Mouse (Mus musculus) left cerebral cortex, postnatal 14 days (tissue): ENCODE results near the gene Hnrnpf. TPM values are rescaled to one million over a fixed set of nuclear protein-coding genes. Genes with fewer than 3 reads are reported as not detected.

Experiments
- DNase-seq, 2 experiments: peaks; one replicate each; pipeline ENCODE4 v3.0.0; 2021 to 2022; ENCODE audit warnings: low spot score in 2 of 2, mixed read lengths in 1 of 2
- intact Hi-C: fragments of 180-260 bp; cut with DNase I; formaldehyde crosslinking; loops from one replicate; pipeline ENCODE4 v1.15.1; 2025
- total RNA-seq, 2 experiments: library from RNA; stranded (reverse); gene quantifications; 2 replicates each; pipeline ENCODE4 v1.2.3; 2021

Hnrnpf gene
- total RNA-seq, 2 experiments from 2014 or later: 123 to 145 TPM

DNA sequence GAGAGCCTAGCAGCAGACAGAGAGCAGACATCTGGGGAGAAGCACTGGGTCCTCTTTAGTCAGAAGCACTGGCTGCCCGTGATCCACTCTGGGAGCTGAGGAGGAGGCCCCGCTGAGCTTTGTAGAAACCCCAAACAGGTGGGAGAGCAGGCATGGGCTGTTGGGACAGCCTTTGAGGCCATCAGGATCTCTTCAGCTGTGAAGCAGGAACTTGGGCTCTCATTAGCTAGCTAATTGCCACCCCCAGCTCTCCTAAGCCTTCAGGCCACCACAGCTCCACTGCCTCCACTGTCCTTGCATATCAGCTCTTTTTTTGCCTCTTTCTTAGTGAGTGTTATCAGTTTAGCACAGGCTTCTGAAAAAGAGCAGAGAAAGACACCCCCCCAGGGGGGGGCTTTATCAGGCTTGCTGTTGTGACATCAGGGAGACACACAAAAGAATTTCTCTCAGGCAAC, 11.5 kb upstream of the Hnrnpf start:
- intact Hi-C loops: no loop called here
- no peak for DNase-seq

DNA sequence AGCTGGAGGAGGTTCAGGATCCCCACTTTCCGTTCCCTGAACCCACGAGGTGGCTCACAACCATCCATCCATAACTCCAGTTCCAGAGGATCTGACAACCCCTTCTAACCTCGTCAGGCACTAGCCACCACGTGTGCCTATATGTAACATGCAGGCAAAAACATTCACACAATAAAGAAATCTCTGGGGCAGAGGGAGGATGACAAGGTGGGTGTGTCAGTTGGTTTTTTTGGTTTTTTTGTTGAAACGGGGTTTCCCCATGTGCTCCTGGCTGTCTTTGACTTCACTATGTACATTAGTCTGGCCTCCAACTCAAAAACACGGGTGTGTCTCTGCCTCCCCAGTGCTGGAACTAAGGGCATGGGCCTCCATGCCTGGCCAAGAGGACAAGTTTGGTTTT, 9.9 kb upstream of the Hnrnpf start:
- intact Hi-C loops: no loop called here
- no peak for DNase-seq

DNA sequence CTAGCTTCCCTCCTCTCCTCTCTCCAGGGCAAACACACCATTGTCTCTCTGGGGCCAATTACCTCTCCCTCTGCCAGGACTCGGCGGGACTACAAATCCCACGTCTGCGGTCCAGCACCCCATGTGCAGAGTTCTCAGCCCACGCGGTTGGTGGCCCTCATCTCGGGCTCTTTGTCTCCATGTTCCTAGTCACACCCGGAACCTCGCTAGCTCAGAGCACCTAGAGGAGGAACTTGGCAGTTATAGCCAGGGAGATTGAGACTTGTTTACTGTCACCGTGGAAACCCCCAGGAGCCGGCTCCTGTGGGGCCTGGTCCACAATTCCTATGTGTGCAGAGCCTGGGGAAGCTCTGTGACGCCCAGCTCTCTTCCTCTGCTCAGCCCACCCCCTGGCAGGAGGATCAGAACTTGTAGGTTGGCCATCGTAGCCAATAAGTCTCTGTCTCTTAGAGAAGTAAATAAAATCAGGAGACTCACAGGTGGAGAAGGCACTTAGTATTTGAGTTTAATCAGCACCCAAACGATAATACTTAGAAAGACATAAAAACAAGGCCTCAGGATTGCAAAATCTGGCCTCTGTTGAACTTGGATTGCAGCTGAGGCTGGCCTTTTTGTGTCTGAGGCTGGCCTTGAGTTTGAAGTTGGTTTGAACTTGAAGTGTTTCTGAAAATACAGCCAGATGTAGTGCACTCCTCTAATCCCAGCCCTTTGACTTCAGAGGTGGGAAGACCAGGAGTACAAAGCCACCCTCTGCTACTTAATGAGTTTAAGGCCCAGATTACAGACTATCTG, 8.6 kb upstream of the Hnrnpf start:
- intact Hi-C loops: no loop called here
- no peak for DNase-seq

DNA sequence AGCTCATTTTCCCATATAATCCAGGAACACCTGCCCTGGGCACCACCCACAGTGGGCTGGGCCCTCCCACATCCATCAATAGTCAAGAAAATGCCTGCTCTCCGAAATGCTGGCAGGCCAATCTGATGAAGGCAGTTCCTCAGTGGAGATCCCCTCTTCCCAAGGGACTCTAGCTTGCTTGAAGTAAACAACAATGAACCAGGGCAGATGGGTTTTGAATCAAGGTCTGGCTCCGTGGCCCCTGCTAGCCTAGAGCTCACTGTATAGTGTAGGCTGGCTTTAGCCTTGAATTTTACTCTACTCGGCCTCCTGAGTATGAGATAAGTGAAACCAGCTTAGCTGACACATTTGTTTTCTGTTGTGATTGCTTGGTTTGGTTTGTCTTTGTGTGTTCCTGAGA, 7.7 kb upstream of the Hnrnpf start:
- intact Hi-C loops: no loop called here
- no peak for DNase-seq

DNA sequence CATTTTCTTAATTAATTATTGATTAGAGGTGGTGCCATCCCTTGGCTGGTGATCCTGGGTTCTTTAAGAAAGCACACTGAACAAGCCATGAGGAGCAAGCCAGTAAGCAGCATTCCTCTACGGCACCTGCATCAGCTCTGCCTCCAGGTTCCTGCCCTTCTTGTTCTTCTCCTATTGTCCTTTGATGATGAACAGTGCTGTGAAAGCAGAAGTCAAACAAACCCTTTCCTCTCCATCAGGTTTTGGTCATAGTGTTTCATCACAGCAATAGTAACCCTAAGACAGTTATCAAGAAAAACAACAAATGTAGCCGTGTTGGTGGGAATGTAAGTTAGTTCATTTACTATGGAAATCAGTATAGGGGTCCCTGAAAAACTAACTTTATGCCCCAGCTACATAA, 6.7 kb upstream of the Hnrnpf start:
- DNase-seq: no peak
- intact Hi-C loops: no loop called here

DNA sequence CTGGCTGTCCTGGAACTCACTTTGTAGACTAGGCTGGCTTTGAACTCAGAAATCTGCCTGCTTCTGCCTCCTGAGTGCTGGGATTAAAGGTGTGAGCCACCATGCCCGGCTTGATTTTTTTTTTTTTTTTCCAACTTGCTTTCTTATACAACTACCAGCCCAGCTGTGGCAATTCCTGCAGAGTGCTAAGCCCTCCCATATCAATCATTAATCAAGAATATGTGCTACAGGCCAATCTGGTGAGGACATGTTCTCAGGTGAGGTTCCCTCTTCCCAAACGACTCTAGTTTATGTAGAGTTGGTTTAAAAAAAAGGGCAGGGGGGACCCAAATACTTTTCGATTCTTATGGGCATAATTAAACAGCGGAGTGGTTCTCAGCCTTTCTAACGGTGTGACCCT, 2.3 kb upstream of the Hnrnpf start:
- intact Hi-C loops: no loop called here
- DNase-seq: no peak

DNA sequence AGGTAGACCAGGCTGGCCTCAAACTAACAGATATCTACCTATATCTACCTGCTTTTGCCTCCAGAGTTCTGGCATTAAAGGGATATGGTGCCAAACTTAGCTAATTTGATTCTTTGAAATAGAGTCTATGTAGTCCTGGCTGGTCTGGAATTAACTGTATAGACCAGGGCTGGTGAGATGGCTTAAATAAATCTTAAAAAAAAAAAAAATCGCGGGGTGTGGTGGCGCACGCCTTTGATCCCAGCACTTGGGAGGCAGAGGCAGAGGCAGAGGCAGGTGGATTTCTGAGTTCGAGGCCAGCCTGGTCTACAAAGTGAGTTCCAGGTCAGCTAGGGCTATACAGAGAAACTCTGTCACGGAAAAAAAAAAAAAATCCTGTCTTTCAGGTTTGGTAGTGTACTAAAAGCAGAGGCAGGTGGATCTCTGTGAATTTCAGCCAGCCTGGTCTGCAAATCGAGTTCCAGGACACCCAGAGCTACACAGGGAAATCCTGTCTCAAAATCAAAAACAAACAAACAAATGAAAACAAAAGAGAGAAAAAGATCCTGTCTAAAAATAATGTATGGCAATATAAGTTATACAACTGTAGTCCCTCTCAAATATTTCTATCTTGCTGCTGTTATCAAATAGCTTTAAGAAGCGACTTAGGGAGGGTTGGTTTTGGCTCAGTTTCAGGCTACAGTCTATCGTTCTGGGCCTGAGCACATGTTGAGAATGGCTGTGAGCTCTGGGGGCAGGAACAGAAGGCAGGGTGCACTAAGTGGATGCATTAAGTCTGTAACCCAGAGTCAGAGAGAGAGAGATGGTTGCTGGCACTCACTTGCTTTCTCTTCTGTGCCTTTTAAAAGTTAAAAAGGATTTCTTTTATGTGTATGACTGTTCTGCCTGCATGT, 1.6 kb downstream of the Hnrnpf start:
- no peak for DNase-seq

DNA sequence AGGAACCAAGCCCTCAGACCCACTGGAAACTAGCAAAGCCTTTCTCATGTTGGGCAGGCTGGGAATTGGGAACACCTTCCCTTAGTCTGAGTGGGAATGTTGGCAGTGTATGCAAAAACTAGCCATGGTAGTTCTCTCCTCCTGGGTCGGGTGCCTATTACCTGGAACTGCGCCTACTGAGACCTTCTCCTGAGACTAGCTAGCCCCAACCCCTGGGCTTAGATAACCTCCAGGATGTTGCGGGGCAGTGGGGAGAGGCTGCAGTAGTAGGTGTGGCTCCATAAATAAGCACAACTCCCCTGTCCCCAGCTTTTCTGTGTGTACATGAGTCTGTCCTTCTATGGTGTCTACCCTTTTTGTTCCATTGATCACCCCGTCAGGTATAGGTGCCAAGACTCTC, 2.4 kb downstream of the Hnrnpf start:
- no peak for DNase-seq
- intact Hi-C loops: no loop called here

More for the DNA sequence above, 1.6 kb downstream of the Hnrnpf start:
- intact Hi-C loops: no loop called here

DNA sequence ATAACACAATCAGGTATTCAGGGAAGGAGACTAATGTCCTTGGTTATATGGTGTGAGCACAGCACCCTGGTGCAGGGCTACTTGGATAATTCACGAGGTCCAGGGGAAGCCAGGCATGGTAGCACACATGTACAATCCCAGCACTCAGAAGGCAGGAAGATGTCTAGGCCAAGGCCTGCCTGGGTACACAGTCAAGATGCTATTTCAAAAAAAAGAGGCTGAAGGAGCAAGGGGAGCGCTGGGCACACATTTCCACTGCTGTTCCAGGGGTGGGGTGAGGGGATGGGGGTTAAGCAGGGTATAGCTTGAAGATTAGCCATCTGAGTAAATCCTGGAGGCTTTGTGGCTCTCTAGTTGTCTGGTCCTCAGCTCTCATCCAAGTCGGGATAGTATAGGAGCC, 3.7 kb downstream of the Hnrnpf start:
- intact Hi-C loops: no loop called here
- no peak for DNase-seq

DNA sequence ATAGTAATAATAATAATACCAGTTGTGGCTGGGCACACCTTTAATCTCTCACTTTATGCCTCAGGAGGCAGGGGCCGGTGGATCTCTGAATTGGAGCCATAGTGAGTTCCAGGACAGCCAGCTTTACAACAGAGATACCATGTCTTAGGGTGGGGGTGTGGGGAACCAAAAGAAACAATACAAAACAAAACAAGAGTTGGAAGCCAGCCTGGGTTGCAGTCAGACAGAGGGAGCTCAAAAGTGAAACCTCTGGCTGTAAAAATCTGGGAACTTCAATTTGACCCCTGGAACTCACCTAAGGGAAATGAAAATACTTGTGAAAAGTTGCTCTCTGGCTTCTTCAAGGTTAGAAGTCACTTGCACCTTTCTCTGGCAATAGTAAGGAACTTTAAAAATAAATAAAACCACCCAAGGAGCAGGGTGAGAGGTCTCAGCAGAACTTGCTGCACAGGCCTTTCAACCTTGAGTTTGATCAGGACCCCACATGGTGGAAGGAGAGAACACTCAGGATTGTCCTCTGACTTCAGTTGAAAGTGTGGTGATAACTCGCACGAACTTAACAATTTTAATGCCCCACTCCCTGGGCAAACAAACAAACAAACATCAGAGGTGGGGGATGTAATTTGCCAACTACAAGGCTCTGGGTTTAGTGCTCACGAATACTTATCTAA, 5.3 kb downstream of the Hnrnpf start:
- intact Hi-C loops: no loop called here
- no peak for DNase-seq

DNA sequence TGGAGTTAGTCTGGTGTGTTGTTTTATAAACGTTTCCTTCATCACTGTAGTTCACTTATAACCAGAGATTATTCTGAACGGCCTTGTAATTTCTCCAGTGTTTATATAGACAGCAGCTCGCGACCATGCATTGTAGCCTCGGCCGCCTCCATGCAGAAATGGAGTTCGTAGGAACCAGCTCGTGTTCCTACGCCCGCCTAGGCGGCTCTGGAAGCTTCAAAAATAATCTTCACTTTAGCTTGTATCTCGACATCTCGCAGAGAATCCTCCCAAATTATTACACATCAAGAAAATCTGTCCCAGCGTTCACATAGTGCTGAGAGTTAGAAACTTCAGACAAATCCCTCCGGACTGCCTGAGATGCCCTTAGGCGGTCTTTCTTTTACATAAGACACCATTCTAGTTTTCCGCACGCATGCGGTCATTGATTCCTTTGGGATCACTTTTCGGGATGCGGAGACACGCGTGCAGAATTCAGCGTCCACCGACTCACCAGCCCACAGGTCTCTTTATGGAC, 5.9 kb downstream of the Hnrnpf start:
- peak; percentile 43 to 59 for DNase-seq
- intact Hi-C loops: loop anchor here (2.0 kb wide), 1 partner anchor 27 kb away; no protein-coding TSS in a partner anchor

DNA sequence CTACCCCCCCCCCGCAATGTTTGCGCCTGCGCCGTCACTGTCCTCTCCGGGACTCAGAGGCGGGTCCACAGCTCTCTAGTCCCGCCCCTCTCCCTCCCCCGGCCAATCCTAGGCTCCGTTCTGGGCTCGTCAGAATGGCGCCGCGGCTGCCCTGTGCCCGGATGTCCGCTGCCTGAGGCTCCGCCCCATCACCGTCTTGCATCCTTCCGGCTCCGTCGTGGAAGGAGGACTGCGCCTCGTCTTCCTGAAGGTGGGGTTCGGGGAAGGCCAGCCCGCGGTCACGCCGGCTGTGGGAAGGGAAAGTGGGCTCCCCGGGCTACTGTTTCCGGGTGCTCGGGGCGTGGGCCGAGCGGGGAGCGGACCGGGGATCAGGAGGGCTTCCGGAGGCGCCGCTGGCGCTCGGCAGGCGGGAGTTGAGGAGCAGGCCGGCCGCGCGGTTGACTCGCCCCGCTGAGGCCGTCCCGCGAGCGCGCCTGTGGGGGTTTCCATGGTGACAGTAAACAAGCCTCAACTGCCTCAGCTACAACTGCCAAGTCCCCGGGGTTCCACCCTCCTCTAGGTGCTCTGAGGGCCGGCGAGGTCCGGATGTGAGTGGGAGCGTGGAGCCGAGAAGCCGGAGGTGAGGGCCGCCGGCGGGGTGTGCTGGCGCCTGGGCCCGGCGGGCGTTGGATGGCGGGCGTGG, 6.6 kb downstream of the Hnrnpf start:
- peak; percentile 98 to 99 for DNase-seq
- intact Hi-C loops: loop anchor here (2.0 kb wide), 1 partner anchor 28 kb away; no protein-coding TSS in a partner anchor

DNA sequence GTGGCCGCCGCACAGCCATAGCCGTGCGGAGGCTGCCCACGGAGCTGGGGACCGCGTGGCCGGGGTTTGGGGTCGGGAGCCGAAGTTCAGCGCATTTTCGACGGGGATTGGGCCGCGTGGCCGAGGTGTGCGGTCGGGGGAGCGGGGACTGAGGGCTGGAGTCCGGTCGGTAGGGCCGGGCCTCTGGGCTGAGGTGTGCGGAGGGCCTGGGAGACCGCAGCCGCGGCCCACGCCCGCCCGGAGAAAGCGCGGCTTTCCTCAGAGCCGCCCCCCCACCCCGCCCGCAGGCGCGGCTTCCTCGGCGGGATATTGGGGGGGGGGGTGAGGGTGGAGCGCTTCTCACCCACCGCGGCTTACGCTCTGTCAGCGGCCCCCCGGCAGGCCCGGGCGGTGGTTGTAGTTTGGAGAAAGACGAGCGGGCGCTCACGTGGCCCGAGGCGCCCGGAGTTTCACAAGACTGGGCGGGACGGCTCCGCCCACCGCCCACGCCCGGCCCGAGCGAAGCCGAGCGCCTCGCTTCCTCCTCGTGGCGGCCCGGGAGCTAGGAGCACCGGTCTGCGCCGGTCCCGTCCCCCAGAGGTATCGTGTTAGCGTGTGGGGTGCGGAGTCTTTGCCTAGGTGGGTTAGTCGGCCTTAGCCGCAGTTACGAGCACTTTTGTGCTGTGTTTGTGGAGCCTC, 7.3 kb downstream of the Hnrnpf start:
- intact Hi-C loops: loop anchor here (2.0 kb wide), 1 partner anchor 29 kb away; no protein-coding TSS in a partner anchor
- peak; percentile 70 to 72 for DNase-seq

DNA sequence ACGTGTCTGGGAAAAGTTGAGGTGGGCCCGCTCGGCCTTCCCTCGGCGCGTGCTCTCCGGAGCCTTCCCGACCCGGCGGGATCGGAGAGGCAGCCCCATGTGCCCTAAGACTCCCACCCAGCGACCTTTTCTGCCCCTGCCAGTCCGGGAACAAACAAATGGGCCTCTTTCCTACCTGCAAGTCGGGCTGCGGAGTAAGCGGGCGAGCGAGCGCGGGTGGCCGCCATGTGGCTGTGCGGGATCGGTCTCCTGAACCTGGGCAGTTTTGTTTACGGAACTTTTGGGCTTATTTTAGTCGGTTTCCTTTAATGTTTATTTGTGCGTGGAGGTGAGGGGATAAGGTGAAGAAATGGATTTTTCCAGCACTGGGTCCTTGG, 7.8 kb downstream of the Hnrnpf start:
- intact Hi-C loops: loop anchor here (2.0 kb wide), 1 partner anchor 29 kb away; no protein-coding TSS in a partner anchor
- no peak for DNase-seq

DNA sequence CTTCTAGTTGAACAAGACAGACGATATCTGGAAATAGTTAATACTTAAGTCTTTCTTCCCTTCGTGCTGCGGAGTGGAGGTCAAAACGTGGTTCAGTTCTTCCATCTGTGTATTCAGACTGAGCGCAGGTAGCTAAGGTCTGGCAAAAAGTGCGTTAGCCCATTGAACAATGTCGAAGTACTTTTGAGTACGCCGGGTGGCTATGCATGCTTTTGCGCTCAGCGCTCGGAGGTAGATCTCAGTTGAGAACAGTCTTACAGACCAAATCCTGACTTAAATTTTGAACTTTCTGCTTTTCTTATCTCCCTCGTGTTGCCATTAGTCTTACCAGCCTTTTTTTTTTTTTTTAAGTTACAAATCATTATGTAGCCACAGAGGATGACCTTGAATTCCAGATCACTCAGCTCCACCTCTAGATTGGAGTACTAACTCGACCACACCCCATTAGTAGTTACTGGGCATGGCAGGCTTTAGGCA, 8.3 kb downstream of the Hnrnpf start:
- intact Hi-C loops: no loop called here
- DNase-seq: no peak

DNA sequence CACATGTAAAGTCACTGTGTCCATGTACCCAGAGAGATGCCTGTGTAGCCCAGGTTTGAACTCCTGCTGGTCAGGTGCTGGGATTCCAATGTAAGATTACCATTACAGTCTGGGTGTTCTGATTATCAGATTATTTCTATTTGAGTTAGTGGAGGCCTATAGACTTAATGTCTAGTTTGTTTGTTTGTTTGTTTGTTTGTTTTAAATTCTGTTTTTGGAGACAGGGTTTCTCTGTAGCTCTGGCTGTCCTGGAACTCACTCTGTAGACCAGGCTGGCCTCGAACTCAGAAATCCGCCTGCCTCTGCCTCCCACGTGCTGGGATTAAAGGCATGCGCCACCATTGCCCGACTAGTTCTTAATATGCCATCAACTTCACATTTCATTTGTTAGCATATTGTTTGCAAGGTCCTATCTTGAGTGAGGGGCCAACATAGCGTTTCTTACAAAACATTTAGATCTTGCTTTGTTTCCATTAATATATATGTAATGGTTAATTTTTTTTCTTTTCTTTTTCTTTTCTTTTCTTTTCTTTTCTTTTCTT, 10.1 kb downstream of the Hnrnpf start:
- intact Hi-C loops: no loop called here

DNA sequence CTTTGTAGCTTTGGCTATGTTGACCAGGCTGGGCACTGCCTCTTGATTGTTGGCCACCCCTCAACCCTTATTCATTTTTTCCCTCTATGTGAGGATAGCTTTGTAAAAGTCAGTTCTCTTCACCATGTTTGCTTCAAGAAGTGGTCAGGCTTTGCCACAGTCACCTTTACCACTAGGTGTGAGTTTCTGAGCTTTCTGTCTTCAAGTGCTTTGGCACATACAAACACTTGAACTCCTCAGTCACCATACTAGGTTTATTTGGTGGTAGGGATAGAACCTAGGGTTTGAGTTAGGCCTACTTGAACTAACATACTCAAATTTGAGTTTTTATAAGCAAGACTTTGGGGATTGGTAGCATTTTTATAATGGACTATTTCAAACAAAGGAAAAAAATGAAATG, 14.4 kb downstream of the Hnrnpf start:
- intact Hi-C loops: no loop called here
- no peak for DNase-seq

More for the DNA sequence above, 10.1 kb downstream of the Hnrnpf start:
- DNase-seq: no peak

DNA sequence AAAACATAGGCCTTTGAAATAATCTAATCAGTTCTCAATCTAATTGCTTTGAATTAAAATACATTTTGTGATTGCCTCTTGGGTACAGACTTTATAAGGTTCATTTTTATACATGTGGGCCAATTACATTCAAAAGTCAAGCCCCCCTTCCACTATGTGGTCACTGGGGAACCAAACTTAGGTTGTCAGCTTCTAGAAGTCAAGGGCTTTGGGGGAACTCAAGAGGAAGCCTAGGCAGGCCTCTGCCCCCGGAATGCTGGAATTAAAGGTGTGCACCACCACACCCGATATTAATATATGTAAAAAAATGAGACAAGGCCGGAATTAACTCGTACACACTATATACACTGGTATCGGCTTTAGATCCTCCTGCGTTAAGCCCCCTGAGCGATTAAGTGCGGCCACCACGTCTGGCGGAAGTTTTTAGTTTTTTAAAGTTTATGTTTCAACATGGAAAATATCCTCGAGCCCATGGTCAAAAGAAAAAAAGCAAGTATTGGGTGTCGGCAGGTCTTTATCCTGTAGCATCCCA, 16.1 kb downstream of the Hnrnpf start:
- intact Hi-C loops: no loop called here

More for the DNA sequence above, 16.1 kb downstream of the Hnrnpf start:
- DNase-seq: no peak
